Mouse (Mus musculus) adrenal gland (tissue): ENCODE results near the gene Il5ra.

ENCODE experiments used
- intact Hi-C: fragments of 180-260 bp; cut with DNase I; formaldehyde crosslinking; loops from one replicate; pipeline ENCODE4 v1.15.1; 2025

The Il5ra gene

DNA sequence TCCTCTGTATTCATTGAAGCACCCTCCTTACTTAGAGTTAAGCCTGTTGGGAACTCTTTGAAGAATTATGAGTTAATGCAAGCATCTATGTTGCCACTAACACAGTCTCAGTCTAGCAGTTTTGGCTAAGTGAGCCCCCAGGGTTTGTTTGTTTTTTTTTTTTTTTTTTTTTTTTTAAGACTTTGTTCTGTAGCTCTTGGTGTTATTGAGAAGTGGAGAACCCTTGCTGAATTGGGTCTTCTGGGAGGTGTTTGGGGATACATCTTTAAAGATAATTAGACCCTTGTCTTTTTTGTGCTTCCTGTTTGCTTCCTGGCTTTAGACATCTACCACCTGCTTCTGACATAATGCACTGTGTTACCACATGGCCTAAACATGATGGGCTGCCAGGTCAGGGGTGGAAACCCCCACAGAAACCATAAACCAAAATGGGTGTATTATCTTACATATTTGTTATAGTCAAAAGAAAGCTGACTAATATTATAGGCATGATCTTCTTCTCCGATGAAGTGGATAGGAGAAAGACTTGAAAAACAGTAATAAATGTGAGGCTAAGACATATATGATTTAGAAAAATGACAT is 8.5 kb downstream of the Il5ra start:
- intact Hi-C loops: no loop called here

DNA sequence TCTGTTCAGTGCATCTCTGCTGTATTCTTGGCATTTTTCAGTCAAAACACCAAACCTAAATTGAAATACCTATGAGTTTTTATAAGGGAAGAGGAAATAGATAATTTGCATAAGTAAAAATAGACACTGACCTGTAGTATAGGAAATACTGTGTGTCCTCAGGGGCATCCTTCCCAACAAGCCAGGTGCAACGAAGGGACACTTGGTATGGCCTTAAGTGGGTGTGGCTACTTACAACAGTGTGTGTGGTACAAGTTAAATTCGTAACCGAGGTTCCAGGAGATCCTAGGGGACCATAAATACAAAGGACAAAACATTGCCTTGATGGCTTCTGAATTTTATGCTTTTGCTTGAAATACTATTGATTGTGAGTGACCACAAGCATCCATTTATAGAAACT is 10.6 kb downstream of the Il5ra start:
- intact Hi-C loops: no loop called here

DNA sequence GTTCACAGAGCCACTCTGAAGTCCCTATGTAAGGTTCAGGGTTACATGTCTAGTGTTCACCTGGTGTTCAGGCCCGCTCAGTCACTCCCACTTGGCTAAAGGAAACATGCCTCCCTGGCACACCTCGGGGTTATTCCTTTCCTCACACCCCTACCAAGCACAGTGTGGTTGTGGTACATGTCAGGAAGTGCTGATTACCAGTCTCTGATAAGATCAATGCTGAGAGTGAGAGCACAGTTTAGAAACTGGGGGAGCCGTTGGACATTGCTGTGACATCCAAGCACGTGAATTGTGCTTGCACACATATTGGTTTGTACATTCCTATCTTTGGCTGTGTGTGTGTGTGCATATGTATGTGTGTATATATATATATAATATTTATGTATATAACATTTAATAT is 16.3 kb downstream of the Il5ra start:
- intact Hi-C loops: no loop called here

DNA sequence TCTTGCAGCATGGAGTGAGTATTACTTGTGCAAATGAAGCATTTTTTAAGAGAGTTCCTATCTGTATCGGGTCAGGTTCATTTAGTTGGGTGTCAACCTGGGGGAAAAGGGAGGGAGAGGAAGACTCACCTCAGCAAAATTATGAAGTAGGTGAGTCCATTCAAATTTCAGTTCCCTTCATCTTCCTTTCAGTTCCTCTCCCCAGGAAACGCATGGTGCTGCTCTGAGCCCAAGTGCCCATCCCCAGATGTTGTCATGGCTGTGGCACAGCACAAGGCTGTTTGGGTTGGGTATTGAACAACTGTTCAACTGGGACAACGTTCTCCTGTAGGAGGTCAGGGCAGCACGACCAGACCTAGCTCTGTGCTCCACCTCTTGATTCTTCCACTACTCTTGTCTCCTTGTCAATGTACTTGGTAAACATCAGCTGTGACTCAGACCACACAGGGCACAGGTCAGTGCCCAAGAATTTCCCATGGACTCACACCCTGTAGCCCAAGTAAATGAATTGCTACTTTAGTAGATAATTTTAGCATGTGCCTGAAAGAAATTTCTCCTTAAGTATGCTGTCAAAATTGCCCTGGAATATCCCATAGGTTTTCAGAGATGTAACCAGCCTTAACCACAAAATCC is 19.0 kb downstream of the Il5ra start:
- intact Hi-C loops: no loop called here

DNA sequence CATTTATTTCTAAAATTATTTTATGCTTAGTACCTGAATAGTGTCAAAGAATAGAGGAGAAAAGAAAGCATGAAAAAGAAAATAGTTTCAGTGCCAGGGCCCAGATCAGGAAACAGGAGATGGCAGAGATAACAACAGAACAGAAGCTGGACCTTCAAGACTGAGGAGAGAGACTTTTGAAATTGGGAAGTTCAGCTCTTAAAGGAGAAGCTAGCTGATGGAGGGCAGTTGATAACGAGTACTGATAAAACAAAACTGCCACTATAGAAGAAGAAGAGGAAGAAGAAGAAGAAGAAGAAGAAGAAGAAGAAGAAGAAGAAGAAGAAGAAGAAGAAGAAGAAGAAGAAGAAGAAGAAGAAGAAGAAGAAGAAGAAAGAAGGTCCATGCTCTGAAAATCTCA is 21.1 kb downstream of the Il5ra start:
- intact Hi-C loops: no loop called here

DNA sequence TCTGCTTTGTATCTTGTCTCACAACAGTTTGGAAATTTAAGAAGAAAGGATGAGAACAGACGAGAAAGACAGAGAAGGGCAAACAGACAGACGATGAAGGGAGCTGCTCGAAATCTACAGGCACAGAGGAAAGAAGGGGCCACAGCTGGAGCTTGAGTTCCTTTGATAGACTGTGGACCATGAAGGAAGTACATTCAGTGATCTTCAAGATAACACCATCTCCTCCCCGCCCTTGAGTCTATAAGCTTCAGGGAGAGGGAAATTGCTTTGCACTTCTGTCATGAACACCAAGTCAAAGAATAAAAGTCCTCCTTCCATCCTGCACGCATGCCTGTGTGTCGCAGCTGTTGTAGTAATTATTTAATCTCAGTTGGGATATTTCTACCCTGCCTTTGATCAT is 22.8 kb downstream of the Il5ra start:
- intact Hi-C loops: no loop called here

DNA sequence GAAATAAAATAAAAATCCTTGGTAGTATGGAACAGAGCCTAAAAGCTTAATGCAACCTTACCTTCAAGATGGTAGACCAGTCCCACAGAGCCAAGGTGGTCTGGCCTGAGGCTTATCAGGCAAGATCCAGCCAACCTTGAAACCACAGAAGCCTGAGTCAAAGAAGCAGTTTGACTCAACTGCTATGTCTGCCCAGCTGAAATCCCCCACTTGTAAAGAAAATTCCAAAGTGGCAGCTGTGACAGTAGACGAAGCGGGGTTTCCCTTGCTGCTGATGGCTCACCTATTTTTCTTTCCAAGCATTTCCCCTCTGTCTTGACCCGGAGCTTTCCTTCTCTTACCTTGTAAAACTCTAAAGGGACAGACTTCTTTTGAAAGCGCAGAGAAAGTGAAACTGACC is 23.2 kb downstream of the Il5ra start:
- intact Hi-C loops: no loop called here

DNA sequence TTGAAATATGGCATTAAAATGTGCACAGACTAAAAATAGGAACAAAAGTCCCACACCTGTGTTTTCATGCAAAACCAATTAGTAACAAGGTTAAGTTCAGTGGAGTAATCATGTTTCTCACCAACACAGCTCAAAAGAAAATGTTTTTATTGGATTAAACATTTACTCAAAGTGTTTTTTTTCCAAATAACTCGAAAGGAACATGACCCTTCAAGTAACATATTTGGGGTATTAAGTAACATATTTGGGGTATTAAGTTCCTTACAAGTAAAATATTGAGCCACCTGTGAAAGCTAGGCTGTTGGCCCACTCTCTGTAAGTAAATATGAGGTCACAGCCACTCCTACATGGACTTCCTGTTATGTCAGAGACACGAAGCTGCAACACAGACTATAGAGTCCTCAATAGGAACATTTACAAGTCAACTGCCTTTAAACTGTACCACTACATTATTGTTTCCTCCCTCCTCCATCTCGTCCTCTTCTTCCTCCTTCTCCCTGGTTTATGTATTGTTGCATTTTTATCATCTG is 43.3 kb downstream of the Il5ra start:
- intact Hi-C loops: no loop called here

DNA sequence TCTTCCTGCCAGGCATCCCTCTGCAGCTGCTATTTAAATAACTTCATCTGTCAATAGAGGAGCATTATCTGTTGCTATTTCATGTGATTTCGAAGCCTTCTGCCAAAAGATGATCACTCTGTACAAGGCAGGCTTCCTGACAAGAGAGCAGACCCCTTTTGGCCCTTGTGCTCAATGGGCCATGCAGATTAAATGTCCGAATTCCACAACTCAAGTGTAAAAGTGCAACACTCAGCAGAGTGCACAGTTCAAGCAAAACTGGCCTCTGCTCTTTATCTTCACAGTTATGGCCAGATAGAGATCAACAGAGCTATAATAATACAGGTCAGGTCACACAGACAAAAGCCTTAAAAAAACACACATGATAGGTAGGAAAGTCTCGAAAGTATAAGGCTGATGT is 46.9 kb downstream of the Il5ra start:
- intact Hi-C loops: no loop called here

DNA sequence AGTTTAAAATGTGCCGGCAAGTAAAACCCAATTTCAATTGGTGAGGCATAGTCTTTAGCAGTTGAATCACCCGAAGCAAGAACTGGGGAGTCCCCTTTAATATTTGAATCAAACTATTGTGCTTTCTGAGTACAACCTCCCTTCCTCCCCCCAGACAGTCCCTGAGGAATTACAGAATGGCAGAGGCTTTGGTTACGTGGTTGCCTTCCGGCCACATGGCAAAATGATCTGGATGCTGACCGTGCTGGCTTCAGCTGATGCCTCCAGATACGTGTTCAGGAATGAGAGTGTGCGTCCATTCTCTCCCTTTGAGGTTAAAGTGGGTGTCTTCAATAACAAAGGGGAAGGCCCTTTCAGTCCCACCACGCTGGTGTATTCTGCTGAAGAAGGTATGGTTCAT is 73.3 kb downstream of the Il5ra start:
- intact Hi-C loops: no loop called here

DNA sequence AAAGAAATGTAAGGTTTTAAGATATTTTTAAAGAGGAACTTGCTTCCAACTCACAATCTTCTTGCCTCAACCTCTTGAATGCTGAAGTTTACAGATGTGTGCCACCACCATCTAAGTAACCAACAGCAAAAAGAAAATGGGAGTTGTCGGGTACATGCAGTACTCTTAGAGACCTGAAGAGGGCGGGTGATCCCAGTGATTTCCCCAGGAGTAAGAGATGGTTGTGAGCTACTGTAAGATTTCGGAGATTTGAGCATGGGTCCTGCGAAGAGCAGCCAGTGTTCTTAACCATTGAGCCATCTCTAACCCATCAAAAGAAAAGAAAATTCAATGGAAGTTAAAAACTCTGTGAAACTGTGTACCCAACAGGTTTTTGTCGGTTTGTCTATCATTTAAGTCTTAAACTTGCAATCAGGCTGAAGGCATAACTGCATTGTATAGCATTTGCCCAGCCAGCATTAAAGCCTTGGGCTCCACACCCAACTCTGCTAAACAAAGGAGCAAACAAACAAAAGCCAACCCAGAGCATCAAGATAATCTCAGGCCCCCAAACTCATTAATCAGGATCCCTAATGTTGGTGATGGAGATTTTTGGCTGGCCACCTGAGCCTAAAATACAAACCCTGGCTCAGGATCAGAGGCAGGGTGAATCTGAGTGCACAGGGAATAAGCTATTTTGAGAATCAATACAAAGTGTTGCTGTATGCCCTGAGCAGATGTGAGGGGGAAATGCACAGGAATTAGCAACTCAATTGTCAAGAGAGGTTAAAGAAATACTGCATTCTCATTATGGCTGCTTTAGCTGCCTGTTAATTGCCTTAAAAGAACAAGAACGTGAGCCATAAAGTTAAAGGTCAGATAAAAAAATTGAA is 84.8 kb downstream of the Il5ra start:
- intact Hi-C loops: loop anchor here (5.0 to 10.0 kb wide), 2 partner anchors 101 to 133 kb away; partner anchors contain the start of gene Trnt1
